Mouse (Mus musculus): ENCODE results near the gene Lancl3.

Gene Lancl3

GRCm38 (mm10) chrX:9199761-9200371, at the start of gene Lancl3:
Gene Lancl3, plus strand, starts transcription at chrX:9199902.
- in situ Hi-C loops (cut with MboI; ENCODE audit: low pct_unique_long_range_greater_than_20kb in 1 of 2, low sequenced_read_pairs in 2 of 2, unreplicated experiment in 1 of 2) = no loop called here

GRCm38 (mm10) chrX:9179011-9179410, 20.7 kb upstream of the Lancl3 start:
- in situ Hi-C loops (cut with MboI; ENCODE audit: low pct_unique_long_range_greater_than_20kb in 1 of 2, low sequenced_read_pairs in 2 of 2, unreplicated experiment in 1 of 2) = no loop called here

GRCm38 (mm10) chrX:9181570-9181969, 18.1 kb upstream of the Lancl3 start:
- in situ Hi-C loops (cut with MboI; ENCODE audit: low pct_unique_long_range_greater_than_20kb in 1 of 2, low sequenced_read_pairs in 2 of 2, unreplicated experiment in 1 of 2) = no loop called here

- in situ Hi-C loops (cut with MboI; ENCODE audit: low pct_unique_long_range_greater_than_20kb in 1 of 2, low sequenced_read_pairs in 2 of 2, unreplicated experiment in 1 of 2) = no loop called here
Measured at GRCm38 (mm10) chrX:9200380-9200917, 747 bp downstream of the Lancl3 start.

- in situ Hi-C loops (cut with MboI; ENCODE audit: low pct_unique_long_range_greater_than_20kb in 1 of 2, low sequenced_read_pairs in 2 of 2, unreplicated experiment in 1 of 2) = no loop called here
Measured at GRCm38 (mm10) chrX:9201954-9202353, 2.3 kb downstream of the Lancl3 start.

- in situ Hi-C loops (cut with MboI; ENCODE audit: low pct_unique_long_range_greater_than_20kb in 1 of 2, low sequenced_read_pairs in 2 of 2, unreplicated experiment in 1 of 2) = no loop called here
Measured at GRCm38 (mm10) chrX:9202781-9203405, 3.2 kb downstream of the Lancl3 start.

- in situ Hi-C loops (cut with MboI; ENCODE audit: low pct_unique_long_range_greater_than_20kb in 1 of 2, low sequenced_read_pairs in 2 of 2, unreplicated experiment in 1 of 2) = no loop called here
Measured at GRCm38 (mm10) chrX:9205121-9205520, 5.4 kb downstream of the Lancl3 start.

- in situ Hi-C loops (cut with MboI; ENCODE audit: low pct_unique_long_range_greater_than_20kb in 1 of 2, low sequenced_read_pairs in 2 of 2, unreplicated experiment in 1 of 2) = no loop called here
Measured at GRCm38 (mm10) chrX:9216244-9216643, 16.5 kb downstream of the Lancl3 start.

GRCm38 (mm10) chrX:9219570-9219969, 19.9 kb downstream of the Lancl3 start:
- in situ Hi-C loops (cut with MboI; ENCODE audit: low pct_unique_long_range_greater_than_20kb in 1 of 2, low sequenced_read_pairs in 2 of 2, unreplicated experiment in 1 of 2) = no loop called here

GRCm38 (mm10) chrX:9221206-9221605, 21.5 kb downstream of the Lancl3 start:
- in situ Hi-C loops (cut with MboI; ENCODE audit: low pct_unique_long_range_greater_than_20kb in 1 of 2, low sequenced_read_pairs in 2 of 2, unreplicated experiment in 1 of 2) = no loop called here

- in situ Hi-C loops (cut with MboI; ENCODE audit: low pct_unique_long_range_greater_than_20kb in 1 of 2, low sequenced_read_pairs in 2 of 2, unreplicated experiment in 1 of 2) = no loop called here
Measured at GRCm38 (mm10) chrX:9221736-9222135, 22.0 kb downstream of the Lancl3 start.

GRCm38 (mm10) chrX:9222412-9223221, 22.9 kb downstream of the Lancl3 start:
- in situ Hi-C loops (cut with MboI; ENCODE audit: low pct_unique_long_range_greater_than_20kb in 1 of 2, low sequenced_read_pairs in 2 of 2, unreplicated experiment in 1 of 2) = no loop called here

- in situ Hi-C loops (cut with MboI; ENCODE audit: low pct_unique_long_range_greater_than_20kb in 1 of 2, low sequenced_read_pairs in 2 of 2, unreplicated experiment in 1 of 2) = no loop called here
Measured at GRCm38 (mm10) chrX:9227105-9227504, 27.4 kb downstream of the Lancl3 start.

GRCm38 (mm10) chrX:9240737-9241591, 41.3 kb downstream of the Lancl3 start:
- in situ Hi-C loops (cut with MboI; ENCODE audit: low pct_unique_long_range_greater_than_20kb in 1 of 2, low sequenced_read_pairs in 2 of 2, unreplicated experiment in 1 of 2) = no loop called here

GRCm38 (mm10) chrX:9243381-9243864, 43.7 kb downstream of the Lancl3 start:
- in situ Hi-C loops (cut with MboI; ENCODE audit: low pct_unique_long_range_greater_than_20kb in 1 of 2, low sequenced_read_pairs in 2 of 2, unreplicated experiment in 1 of 2) = no loop called here

- in situ Hi-C loops (cut with MboI; ENCODE audit: low pct_unique_long_range_greater_than_20kb in 1 of 2, low sequenced_read_pairs in 2 of 2, unreplicated experiment in 1 of 2) = no loop called here
Measured at GRCm38 (mm10) chrX:9244603-9245336, 45.1 kb downstream of the Lancl3 start.

GRCm38 (mm10) chrX:9248911-9249310, 49.2 kb downstream of the Lancl3 start:
- in situ Hi-C loops (cut with MboI; ENCODE audit: low pct_unique_long_range_greater_than_20kb in 1 of 2, low sequenced_read_pairs in 2 of 2, unreplicated experiment in 1 of 2) = no loop called here

- in situ Hi-C loops (cut with MboI; ENCODE audit: low pct_unique_long_range_greater_than_20kb in 1 of 2, low sequenced_read_pairs in 2 of 2, unreplicated experiment in 1 of 2) = no loop called here
Measured at GRCm38 (mm10) chrX:9253990-9254389, 54.3 kb downstream of the Lancl3 start.
